Mouse (Mus musculus): ENCODE data around the gene Elmo1. TPM values are rescaled to one million over a fixed set of nuclear protein-coding genes. Genes with fewer than 3 reads are reported as not detected.

Elmo1 gene
- total RNA-seq (2021), result 10 to 100 TPM; 28.5 to 36.9 TPM
- long read RNA-seq, experiment 1, full-length matches to known transcripts, result 5 of 73 reads
- long read RNA-seq, experiment 1, partial matches to known transcripts, result 6 of 73 reads
- long read RNA-seq, experiment 1, other reads (novel, unspliced or antisense), result 62 of 73 reads
- long read RNA-seq, experiment 2, full-length matches to known transcripts, result 10 of 53 reads
- long read RNA-seq, experiment 2, partial matches to known transcripts, result 2 of 53 reads
- long read RNA-seq, experiment 2, other reads (novel, unspliced or antisense), result 41 of 53 reads

- DNase-seq (ENCODE audit: low spot score in 2 of 2), result peak; percentile 41 to 52
Measured at GRCm38 (mm10) chr13:20090133-20090710, at the start of gene Elmo1. Elmo1 (plus strand) TSS chr13:20090596.

DNA sequence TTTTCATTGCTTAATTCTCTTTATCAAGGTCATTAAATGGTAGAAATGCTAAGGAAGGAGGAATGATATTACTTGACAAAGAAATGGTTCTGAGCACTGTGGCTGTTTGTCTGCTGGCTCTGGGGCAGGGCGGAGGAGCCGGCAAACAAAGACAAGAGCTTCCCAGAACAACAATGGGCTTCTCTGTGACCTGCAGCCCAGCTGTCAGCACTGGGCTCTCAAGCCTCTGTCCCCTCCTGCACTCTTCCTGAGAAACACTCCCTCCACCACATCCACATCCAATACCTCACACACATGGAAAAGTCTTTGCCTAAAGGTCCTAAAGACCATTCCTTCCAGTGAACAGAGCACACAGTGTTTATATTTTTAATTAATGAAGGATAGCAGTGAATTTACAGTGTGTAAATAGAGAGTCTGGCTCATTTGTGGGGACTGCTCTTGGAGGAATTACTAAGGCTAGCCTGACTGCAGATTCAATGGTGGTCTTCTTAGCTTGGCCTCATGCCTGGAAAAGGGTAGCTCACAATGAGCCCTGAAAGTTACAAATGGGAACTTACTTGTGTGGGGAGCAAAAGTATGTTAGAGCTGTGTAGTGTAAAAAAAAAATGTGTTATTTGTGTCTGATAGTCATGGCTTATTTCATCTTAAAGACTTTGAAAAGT lies 49.1 kb upstream of the Elmo1 start:
- peak in 1 of 2 experiments; percentile 9 for DNase-seq (ENCODE audit: low spot score in 2 of 2)

GRCm38 (mm10) chr13:20042856-20043255 lies 47.5 kb upstream of the Elmo1 start:
- DNase-seq (ENCODE audit: low spot score in 2 of 2), result no peak

- no peak for DNase-seq (ENCODE audit: low spot score in 2 of 2)
Measured at GRCm38 (mm10) chr13:20045350-20045749, 45.0 kb upstream of the Elmo1 start.

DNA sequence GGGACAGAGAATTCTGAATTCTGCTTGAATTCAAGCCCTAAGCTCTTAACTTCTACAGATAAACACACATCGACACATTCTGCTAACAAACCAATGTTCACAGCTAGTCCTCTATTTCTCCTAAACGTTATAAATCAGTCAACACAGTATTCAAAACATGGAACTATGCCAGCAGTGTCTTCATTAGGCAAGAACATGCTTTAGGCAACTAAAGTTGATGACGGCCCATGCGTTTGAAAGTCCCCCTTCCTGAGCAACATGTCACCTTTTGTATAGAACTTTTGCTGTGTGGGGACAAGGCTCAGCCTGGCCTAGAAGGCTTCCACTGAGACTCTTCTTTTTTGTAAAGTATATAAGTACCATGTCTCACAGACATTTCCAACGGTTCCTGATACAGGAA lies 44.6 kb upstream of the Elmo1 start:
- DNase-seq (ENCODE audit: low spot score in 2 of 2), result no peak

DNA sequence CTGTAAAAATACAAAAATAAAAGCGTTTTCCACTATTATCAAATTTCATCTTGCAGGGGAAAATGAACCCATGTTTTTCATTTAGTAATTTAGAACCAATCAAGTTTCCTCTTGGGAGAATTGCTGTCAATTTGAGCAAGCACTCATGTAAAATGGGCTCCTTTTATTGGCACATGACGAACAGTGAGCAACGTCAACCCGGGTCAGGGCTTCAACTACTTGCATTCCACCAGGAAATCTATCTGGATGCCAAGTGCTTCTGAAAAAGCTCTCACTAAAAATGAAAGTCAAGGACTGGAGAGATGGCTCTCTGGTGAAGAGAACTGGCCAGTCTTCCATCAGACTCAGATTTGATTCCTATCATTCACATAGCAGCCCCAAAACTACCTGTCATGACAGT lies 44.0 kb upstream of the Elmo1 start:
- no peak for DNase-seq (ENCODE audit: low spot score in 2 of 2)

DNA sequence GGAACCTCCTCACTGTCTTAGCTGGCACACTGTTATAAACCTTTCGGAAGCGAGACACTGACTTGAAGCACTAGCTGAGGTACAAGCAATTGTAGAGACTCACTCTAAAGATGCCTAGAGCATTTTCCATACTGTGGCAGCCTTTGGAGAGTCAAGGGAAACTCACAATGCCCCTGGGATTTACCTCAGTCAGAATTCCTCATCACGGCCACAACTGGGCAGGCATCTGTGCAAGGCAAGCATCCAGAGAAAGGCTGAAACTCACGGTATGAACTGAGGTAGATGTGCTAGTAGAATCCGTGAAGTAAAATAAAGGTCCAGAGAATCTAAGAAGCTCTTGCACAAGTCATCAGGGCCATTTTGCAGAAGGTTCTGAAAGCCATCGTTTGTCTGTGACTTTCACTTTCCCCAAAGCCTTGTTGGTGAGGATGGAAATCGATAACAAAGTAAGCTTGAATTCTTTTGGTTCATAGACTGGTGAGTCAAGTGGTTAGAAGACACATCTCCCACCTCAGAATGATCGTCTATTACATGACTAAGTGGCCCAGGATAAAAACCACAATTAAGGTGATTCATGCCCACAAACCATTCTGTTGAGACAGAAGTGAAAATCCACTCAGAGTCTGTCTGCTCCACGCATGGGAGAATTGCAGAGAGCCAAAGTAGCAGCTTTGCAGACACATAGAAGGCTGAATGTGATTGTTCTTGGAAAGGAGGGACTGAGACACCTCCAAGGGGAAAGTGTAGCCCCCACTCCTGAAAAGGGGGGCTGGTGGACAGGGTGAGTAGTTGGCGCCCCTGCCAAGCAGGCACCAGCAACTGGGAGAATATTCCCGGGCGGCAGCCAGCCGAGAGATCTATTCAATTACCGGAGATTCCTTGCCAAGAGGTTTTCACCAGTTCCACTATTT lies 42.2 kb upstream of the Elmo1 start:
- peak in 1 of 2 experiments; percentile 5 for DNase-seq (ENCODE audit: low spot score in 2 of 2)

GRCm38 (mm10) chr13:20048837-20049160 lies 41.6 kb upstream of the Elmo1 start:
- no peak for DNase-seq (ENCODE audit: low spot score in 2 of 2)

GRCm38 (mm10) chr13:20049654-20050053 lies 40.7 kb upstream of the Elmo1 start:
- no peak for DNase-seq (ENCODE audit: low spot score in 2 of 2)

DNA sequence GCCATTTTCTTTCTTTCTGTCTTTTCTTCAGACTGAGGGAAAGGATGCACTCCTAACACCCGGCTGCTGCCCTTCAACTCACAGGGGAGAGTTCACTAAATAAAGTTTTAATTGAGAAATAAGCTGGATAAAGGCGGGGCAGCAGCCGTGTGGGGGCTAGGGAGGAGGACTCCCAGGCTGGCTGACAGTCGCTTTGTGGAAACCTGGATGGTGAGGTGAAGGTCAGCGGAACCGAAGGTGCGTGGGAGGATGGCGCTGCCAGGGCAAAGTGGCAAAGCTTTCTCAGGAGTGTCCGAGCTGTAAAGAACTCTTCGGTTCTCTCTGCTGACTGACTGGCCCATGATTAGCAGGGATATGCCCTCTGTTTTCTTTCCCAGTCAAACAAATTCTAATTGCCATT lies 40.2 kb upstream of the Elmo1 start:
- no peak for DNase-seq (ENCODE audit: low spot score in 2 of 2)

DNA sequence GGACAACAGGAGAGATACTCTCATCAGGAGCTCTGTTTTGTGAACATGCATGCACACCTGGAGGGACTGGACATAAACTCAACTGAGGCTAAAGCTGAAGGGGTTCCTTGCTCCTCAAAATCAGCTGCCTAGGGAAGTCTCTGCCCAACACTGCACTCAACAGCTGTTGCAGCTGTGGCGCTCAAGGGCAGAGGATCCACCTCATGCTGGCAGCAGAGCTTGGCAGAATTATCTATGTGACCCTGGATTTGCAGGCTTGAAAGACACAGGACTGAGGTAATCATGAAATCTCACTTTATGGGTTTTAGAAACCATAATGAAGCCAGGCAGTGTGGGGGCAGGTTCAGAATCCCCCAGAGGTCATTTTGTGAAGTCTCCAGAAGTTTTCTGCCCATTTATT lies 32.5 kb upstream of the Elmo1 start:
- DNase-seq (ENCODE audit: low spot score in 2 of 2), result no peak

DNA sequence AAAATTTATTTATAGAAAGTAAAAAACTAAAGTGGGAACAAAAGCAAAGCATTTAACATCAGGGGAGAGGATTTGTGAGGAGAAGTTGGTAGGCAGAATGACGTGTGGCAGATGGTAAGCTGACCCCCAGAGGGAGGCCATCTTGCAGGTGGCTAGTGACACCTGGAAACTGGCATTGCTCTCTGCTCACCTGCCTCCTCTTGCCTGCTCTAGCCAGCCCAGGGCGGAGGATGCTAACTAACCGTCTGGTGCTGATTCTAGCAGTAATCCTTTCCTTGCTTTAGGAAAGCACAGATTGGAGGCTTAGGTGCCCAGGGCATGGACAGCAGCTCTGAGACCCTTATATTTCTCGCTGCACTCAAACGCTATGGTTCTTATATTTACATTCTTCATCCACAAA lies 29.4 kb upstream of the Elmo1 start:
- DNase-seq (ENCODE audit: low spot score in 2 of 2), result no peak

DNA sequence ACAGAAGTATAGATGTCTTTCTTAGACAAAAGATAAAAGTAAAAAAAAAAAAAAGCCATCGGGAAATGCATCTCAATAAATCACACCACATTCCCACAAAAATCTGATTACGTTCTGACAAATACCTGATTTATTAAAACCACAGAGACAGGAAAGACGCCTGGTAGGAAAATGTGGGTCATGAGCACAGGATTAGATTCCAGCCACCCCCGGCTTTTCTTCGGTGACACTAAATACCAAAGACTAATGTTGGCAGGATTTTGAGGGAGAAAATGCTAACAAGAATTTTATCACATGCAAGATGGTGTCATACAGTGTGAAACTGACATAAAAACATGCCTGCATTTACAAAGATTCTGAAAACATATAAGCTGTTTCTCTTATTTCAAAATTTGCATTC lies 27.1 kb upstream of the Elmo1 start:
- DNase-seq (ENCODE audit: low spot score in 2 of 2), result no peak

DNA sequence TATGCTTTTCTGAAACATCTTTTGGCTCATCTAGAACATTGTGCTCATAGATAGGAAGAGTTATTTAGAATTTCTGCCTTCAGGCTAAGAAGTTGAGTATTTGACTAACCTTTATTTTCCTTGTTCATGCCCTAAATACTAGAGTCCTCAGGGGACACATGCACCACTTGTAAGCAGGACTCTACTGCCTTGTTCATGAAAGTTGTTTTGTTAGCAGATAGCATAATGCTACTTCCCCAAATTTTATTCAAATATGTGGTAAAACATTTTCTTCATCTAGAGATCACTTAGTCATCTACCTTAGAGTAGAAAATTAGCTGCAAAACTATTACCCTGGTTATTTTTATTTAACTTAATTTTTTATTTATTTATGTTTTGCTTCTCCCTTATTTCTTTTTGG lies 18.4 kb upstream of the Elmo1 start:
- DNase-seq (ENCODE audit: low spot score in 2 of 2), result no peak

- no peak for DNase-seq (ENCODE audit: low spot score in 2 of 2)
Measured at GRCm38 (mm10) chr13:20072994-20073393, 17.4 kb upstream of the Elmo1 start.

DNA sequence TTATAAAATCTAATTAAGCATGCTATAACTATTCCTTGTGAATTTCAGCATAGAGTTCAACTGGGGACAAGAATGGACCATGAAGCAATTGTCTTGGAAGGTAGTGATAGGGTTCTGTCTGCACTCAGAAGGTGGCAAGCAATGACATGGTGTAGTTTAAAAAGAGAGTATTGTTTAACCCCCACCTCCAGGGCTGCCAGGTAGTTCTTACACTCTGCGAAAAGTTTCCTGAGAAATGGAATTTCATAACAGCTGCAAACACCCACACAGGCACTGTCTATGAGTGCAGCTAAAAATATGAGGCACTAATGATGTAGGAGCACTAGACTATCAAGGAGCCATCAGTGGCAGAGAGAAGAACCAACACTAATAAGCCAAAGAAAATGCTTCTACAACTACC lies 13.9 kb upstream of the Elmo1 start:
- no peak for DNase-seq (ENCODE audit: low spot score in 2 of 2)

DNA sequence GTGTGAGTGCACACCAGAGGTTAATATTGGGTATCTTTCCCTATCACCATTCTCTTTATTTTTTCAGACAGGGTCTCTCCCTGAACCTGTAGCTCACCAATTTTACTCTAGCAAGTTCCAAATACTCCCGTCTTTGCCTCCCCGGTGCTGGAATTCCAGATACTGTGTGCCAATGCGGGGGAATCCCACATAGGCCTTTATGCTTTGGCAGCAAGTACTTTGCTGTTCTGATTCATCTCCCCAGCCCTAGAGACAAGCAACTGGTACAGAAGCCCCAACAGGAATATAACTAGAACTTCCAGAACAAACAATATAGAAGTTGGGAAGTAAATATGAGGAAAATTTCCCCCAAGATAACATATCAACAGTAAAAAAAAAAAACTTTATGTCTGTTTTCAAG lies 13.2 kb upstream of the Elmo1 start:
- no peak for DNase-seq (ENCODE audit: low spot score in 2 of 2)

DNA sequence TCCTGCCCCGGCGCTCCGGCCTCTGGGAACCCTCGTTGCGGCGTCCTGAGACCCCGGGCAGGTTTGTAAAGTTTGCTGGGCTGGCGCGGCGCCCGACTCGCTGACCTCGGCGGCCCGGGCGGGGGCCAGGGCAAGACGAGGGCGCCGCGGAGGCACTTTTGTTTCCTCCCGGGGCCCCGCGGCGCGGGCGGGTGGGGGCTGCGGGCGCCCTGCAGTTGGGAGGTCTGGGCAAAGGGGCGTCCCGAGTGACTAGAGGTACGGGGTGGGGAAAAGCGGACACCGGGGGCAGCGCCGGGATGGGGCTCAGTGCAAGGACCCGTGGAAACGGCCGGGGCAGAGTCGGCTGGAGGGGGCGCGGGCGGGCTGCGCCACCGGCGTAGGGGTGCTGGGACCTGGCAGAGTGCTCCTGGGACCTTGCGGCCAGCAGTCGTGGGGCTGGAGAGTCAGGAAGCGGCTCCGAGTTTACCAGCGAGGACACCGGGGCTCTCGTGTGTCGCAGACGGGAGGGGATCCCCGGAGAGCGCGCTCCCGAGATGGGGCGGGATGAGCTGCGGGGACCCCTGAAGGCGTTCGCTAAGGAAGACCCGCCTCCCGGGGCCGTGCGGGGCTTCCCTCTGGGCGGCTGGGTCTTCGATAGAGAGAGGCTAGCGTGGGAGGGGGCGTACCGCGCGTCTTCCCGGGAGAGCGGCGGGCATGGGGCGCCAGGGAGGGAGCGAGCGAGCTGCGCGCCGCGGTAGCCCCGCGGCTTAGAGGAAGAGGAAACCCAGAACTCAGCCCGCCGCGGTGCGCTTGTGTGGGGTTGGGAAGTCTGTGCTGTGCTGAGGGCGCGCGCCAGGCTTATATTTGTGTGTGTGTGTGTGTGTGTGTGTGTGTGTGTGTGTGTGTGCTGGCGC lies 561 bp downstream of the Elmo1 start:
- peak; percentile 36 to 43 for DNase-seq (ENCODE audit: low spot score in 2 of 2)

- DNase-seq (ENCODE audit: low spot score in 2 of 2), result no peak
Measured at GRCm38 (mm10) chr13:20091604-20091926, 1.2 kb downstream of the Elmo1 start.

- DNase-seq (ENCODE audit: low spot score in 2 of 2), result no peak
Measured at GRCm38 (mm10) chr13:20092301-20092700, 1.9 kb downstream of the Elmo1 start.
